Mouse (Mus musculus) bone marrow, adult 2 months (tissue): ENCODE measurements at regions not wholly inside any gene's neighbourhood (a gene's known extent, or its start where the extent isn't known, plus 50 kb on each side); places are given as distances from the start of the nearest gene placed in this dataset.

ENCODE experiments used
- CTCF ChIP-seq: fragments of 200-500 bp; IDR thresholded peaks from 2 replicates; pipeline ENCODE4 v1.5.1; 2011; ENCODE audit warnings: low read length, control low read depth; ENCODE audit not compliant: control insufficient read depth, insufficient read depth
- POLR2A ChIP-seq: fragments of 200-500 bp; IDR thresholded peaks from 2 replicates; pipeline ENCODE4 v1.6.1; 2011; ENCODE audit warnings: low read depth, mild to moderate bottlenecking, control low read depth, low read length, borderline replicate concordance; ENCODE audit not compliant: control insufficient read depth

- TF ChIP-seq CTCF = no peak
- no peak for TF ChIP-seq POLR2A
Measured at GRCm38 (mm10) chr1:80123966-80124365, 94.3 kb downstream of the Fam124b start.
